Mouse (Mus musculus) heart, postnatal 0 days (tissue): ENCODE data around the gene Ykt6.

Experiments
- CTCF ChIP-seq: IDR thresholded peaks from 2 replicates; pipeline ENCODE4 v1.5.1; 2016; ENCODE audit warnings: antibody characterized with exemption, control low read depth, low read depth
- EP300 ChIP-seq: IDR thresholded peaks from 2 replicates; pipeline ENCODE4 v1.6.1; 2016; ENCODE audit warnings: antibody characterized with exemption, low read depth

GRCm38 (mm10) chr11:5976106-5976505 lies 20.6 kb downstream of the Ykt6 start:
- TF ChIP-seq CTCF (no peak), EP300 (no peak)
